Mouse (Mus musculus): ENCODE measurements at regions not wholly inside any gene's neighbourhood (a gene's known extent, or its start where the extent isn't known, plus 50 kb on each side); places are given as distances from the start of the nearest gene placed in this dataset.

- Histone ChIP-seq H3K4me2 (ENCODE audit: low read length) (no peak overlapping the region), H3K27ac (ENCODE audit: low read length) (no peak overlapping the region), H3K9me3 (replicated peaks; ENCODE audit: control insufficient read depth, low read length, poor library complexity, severe bottlenecking) (no peaks in the 10 kb centered on the region), H3K4me3 (ENCODE audit: low read depth, low read length) (no peak overlapping the region), H3K36me3 (ENCODE audit: control insufficient read depth, insufficient read depth, low read length) (no peaks in the 10 kb centered on the region), H3K9ac (ENCODE audit: low read depth, low read length) (no peak overlapping the region), H3K4me1 (ENCODE audit: control insufficient read depth, insufficient read depth, low read length) (peaks cover 4% of the 10 kb centered on the region; the same call in 1 of the 2 replicates), H3K27me3 (ENCODE audit: control insufficient read depth, insufficient read depth, low read depth, low read length) (no peaks in the 10 kb centered on the region)
- no peak for ATAC-seq
- 49% methylated on average over 3 of the region's 3 CpGs for WGBS
Observed at GRCm38 (mm10) chr11:38224300-38224699, 988.5 kb upstream of the Tenm2 start.

GRCm38 (mm10) chr11:38203347-38203746 is 967.6 kb upstream of the Tenm2 start:
- WGBS, result 23% methylated on average over 2 of the region's 2 CpGs
- no peak for ATAC-seq

GRCm38 (mm10) chr11:38201136-38201741 is 965.5 kb upstream of the Tenm2 start:
- no peak for ATAC-seq
- no peaks in the 10 kb centered on the region for H3K36me3 ChIP-seq (ENCODE audit: control insufficient read depth, insufficient read depth, low read length)
- H3K9ac ChIP-seq (ENCODE audit: low read depth, low read length), result no peak overlapping the region
- H3K4me1 ChIP-seq (ENCODE audit: control insufficient read depth, insufficient read depth, low read length), result no peaks in the 10 kb centered on the region
- 78% methylated on average over 3 of the region's 3 CpGs for WGBS
- H3K27me3 ChIP-seq (ENCODE audit: control insufficient read depth, insufficient read depth, low read depth, low read length), result no peaks in the 10 kb centered on the region
- H3K4me3 ChIP-seq (ENCODE audit: low read depth, low read length), result no peak overlapping the region
- no peak overlapping the region for H3K4me2 ChIP-seq (ENCODE audit: low read length)
- H3K27ac ChIP-seq (ENCODE audit: low read length), result no peak overlapping the region
- H3K9me3 ChIP-seq (replicated peaks; ENCODE audit: control insufficient read depth, low read length, poor library complexity, severe bottlenecking), result no peaks in the 10 kb centered on the region

More at GRCm38 (mm10) chr11:38203347-38203746, 967.6 kb upstream of the Tenm2 start:
- Histone ChIP-seq H3K9me3 (replicated peaks; ENCODE audit: control insufficient read depth, low read length, poor library complexity, severe bottlenecking) (no peaks in the 10 kb centered on the region), H3K9ac (ENCODE audit: low read depth, low read length) (no peak overlapping the region), H3K27me3 (ENCODE audit: control insufficient read depth, insufficient read depth, low read depth, low read length) (no peaks in the 10 kb centered on the region), H3K4me1 (ENCODE audit: control insufficient read depth, insufficient read depth, low read length) (no peaks in the 10 kb centered on the region), H3K36me3 (ENCODE audit: control insufficient read depth, insufficient read depth, low read length) (no peaks in the 10 kb centered on the region), H3K4me2 (ENCODE audit: low read length) (no peak overlapping the region), H3K27ac (ENCODE audit: low read length) (no peak overlapping the region), H3K4me3 (ENCODE audit: low read depth, low read length) (no peak overlapping the region)

GRCm38 (mm10) chr11:38193719-38194118 is 958.0 kb upstream of the Tenm2 start:
- Histone ChIP-seq H3K9me3 (replicated peaks; ENCODE audit: control insufficient read depth, low read length, poor library complexity, severe bottlenecking) (no peaks in the 10 kb centered on the region), H3K4me3 (ENCODE audit: low read depth, low read length) (no peak overlapping the region), H3K27ac (ENCODE audit: low read length) (no peak overlapping the region), H3K27me3 (ENCODE audit: control insufficient read depth, insufficient read depth, low read depth, low read length) (no peaks in the 10 kb centered on the region), H3K36me3 (ENCODE audit: control insufficient read depth, insufficient read depth, low read length) (no peaks in the 10 kb centered on the region), H3K4me2 (ENCODE audit: low read length) (no peak overlapping the region), H3K4me1 (ENCODE audit: control insufficient read depth, insufficient read depth, low read length) (0 out of 2 replicates have a peak, but pooled peaks cover 2% of the 10 kb centered on the region), H3K9ac (ENCODE audit: low read depth, low read length) (no peak overlapping the region)
- ATAC-seq, result no peak
- 32% methylated on average over 5 of the region's 5 CpGs for WGBS

GRCm38 (mm10) chr11:38191895-38192547 is 956.3 kb upstream of the Tenm2 start:
- Histone ChIP-seq H3K4me2 (ENCODE audit: low read length) (no peak overlapping the region), H3K36me3 (ENCODE audit: control insufficient read depth, insufficient read depth, low read length) (no peaks in the 10 kb centered on the region), H3K9me3 (replicated peaks; ENCODE audit: control insufficient read depth, low read length, poor library complexity, severe bottlenecking) (no peaks in the 10 kb centered on the region), H3K9ac (ENCODE audit: low read depth, low read length) (no peak overlapping the region), H3K4me3 (ENCODE audit: low read depth, low read length) (no peak overlapping the region), H3K4me1 (ENCODE audit: control insufficient read depth, insufficient read depth, low read length) (0 out of 2 replicates have a peak, but pooled peaks cover 2% of the 10 kb centered on the region), H3K27me3 (ENCODE audit: control insufficient read depth, insufficient read depth, low read depth, low read length) (no peaks in the 10 kb centered on the region), H3K27ac (ENCODE audit: low read length) (no peak overlapping the region)
- WGBS, result 43% methylated on average over 2 of the region's 2 CpGs
- ATAC-seq, result no peak

- H3K36me3 ChIP-seq (ENCODE audit: control insufficient read depth, insufficient read depth, low read length), result no peaks in the 10 kb centered on the region
- H3K4me2 ChIP-seq (ENCODE audit: low read length), result no peak overlapping the region
- H3K4me3 ChIP-seq (ENCODE audit: low read depth, low read length), result no peak overlapping the region
- H3K27me3 ChIP-seq (ENCODE audit: control insufficient read depth, insufficient read depth, low read depth, low read length), result no peaks in the 10 kb centered on the region
- 0 out of 2 replicates have a peak, but pooled peaks cover 2% of the 10 kb centered on the region for H3K4me1 ChIP-seq (ENCODE audit: control insufficient read depth, insufficient read depth, low read length)
- ATAC-seq, result no peak
- no peak overlapping the region for H3K27ac ChIP-seq (ENCODE audit: low read length)
- 50% methylated on average over 3 of the region's 3 CpGs for WGBS
- no peak overlapping the region for H3K9ac ChIP-seq (ENCODE audit: low read depth, low read length)
- no peaks in the 10 kb centered on the region for H3K9me3 ChIP-seq (replicated peaks; ENCODE audit: control insufficient read depth, low read length, poor library complexity, severe bottlenecking)
Observed at GRCm38 (mm10) chr11:38191437-38191836, 955.7 kb upstream of the Tenm2 start.

GRCm38 (mm10) chr11:38170721-38171120 is 935.0 kb upstream of the Tenm2 start:
- 47% methylated on average over 1 of the region's 1 CpGs for WGBS
- Histone ChIP-seq H3K4me2 (ENCODE audit: low read length) (no peak overlapping the region), H3K27ac (ENCODE audit: low read length) (no peak overlapping the region), H3K9me3 (replicated peaks; ENCODE audit: control insufficient read depth, low read length, poor library complexity, severe bottlenecking) (no peaks in the 10 kb centered on the region), H3K36me3 (ENCODE audit: control insufficient read depth, insufficient read depth, low read length) (no peaks in the 10 kb centered on the region), H3K9ac (ENCODE audit: low read depth, low read length) (no peak overlapping the region), H3K4me3 (ENCODE audit: low read depth, low read length) (no peak overlapping the region), H3K27me3 (ENCODE audit: control insufficient read depth, insufficient read depth, low read depth, low read length) (no peaks in the 10 kb centered on the region), H3K4me1 (ENCODE audit: control insufficient read depth, insufficient read depth, low read length) (no peaks in the 10 kb centered on the region; the same call in 1 of the 2 replicates)
- no peak for ATAC-seq

GRCm38 (mm10) chr11:38158310-38158709 is 922.5 kb upstream of the Tenm2 start:
- no peak overlapping the region for H3K9ac ChIP-seq (ENCODE audit: low read depth, low read length)
- no peaks in the 10 kb centered on the region for H3K36me3 ChIP-seq (ENCODE audit: control insufficient read depth, insufficient read depth, low read length)
- H3K27ac ChIP-seq (ENCODE audit: low read length), result no peak overlapping the region
- H3K9me3 ChIP-seq (replicated peaks; ENCODE audit: control insufficient read depth, low read length, poor library complexity, severe bottlenecking), result no peaks in the 10 kb centered on the region
- no peak overlapping the region for H3K4me3 ChIP-seq (ENCODE audit: low read depth, low read length)
- no peak overlapping the region for H3K4me2 ChIP-seq (ENCODE audit: low read length)
- ATAC-seq, result no peak
- no peaks in the 10 kb centered on the region for H3K27me3 ChIP-seq (ENCODE audit: control insufficient read depth, insufficient read depth, low read depth, low read length)
- 93% methylated on average over 4 of the region's 4 CpGs for WGBS
- H3K4me1 ChIP-seq (ENCODE audit: control insufficient read depth, insufficient read depth, low read length), result no peaks in the 10 kb centered on the region

- no peaks in the 10 kb centered on the region for H3K36me3 ChIP-seq (ENCODE audit: control insufficient read depth, insufficient read depth, low read length)
- ATAC-seq, result no peak
- no peaks in the 10 kb centered on the region for H3K9me3 ChIP-seq (replicated peaks; ENCODE audit: control insufficient read depth, low read length, poor library complexity, severe bottlenecking)
- 68% methylated on average over 9 of the region's 9 CpGs for WGBS
- no peaks in the 10 kb centered on the region for H3K4me1 ChIP-seq (ENCODE audit: control insufficient read depth, insufficient read depth, low read length)
- no peak overlapping the region for H3K4me3 ChIP-seq (ENCODE audit: low read depth, low read length)
- no peak overlapping the region for H3K27ac ChIP-seq (ENCODE audit: low read length)
- no peak overlapping the region for H3K4me2 ChIP-seq (ENCODE audit: low read length)
- H3K9ac ChIP-seq (ENCODE audit: low read depth, low read length), result no peak overlapping the region
- no peaks in the 10 kb centered on the region for H3K27me3 ChIP-seq (ENCODE audit: control insufficient read depth, insufficient read depth, low read depth, low read length)
Observed at GRCm38 (mm10) chr11:38156944-38157343, 921.2 kb upstream of the Tenm2 start.

All from midbrain, embryonic 16.5 days (tissue).